Mouse (Mus musculus) left cerebral cortex, postnatal 14 days (tissue): ENCODE measurements around the gene Ermap. TPM values are rescaled to one million over a fixed set of nuclear protein-coding genes. Genes with fewer than 3 reads are reported as not detected.

Experiments
- DNase-seq, 2 experiments: peaks; one replicate each; pipeline ENCODE4 v3.0.0; 2021 to 2022; ENCODE audit warnings: low spot score in 2 of 2, mixed read lengths in 1 of 2
- intact Hi-C: fragments of 180-260 bp; cut with DNase I; formaldehyde crosslinking; loops from one replicate; pipeline ENCODE4 v1.15.1; 2025
- total RNA-seq, 2 experiments: library from RNA; stranded (reverse); gene quantifications; 2 replicates each; pipeline ENCODE4 v1.2.3; 2021

Ermap gene
- total RNA-seq, 2 experiments from 2014 or later: 0.15 to 0.27 TPM

- DNase-seq: no peak
- intact Hi-C loops: no loop called here
Measured at GRCm38 (mm10) chr4:119190618-119191017, 807 bp upstream of the Ermap start.

- DNase-seq: no peak
- intact Hi-C loops: no loop called here
Measured at GRCm38 (mm10) chr4:119189392-119189791, 419 bp downstream of the Ermap start.

GRCm38 (mm10) chr4:119188060-119188785 lies 1.6 kb downstream of the Ermap start:
- intact Hi-C loops: no loop called here

GRCm38 (mm10) chr4:119185771-119186170 lies 4.0 kb downstream of the Ermap start:
- intact Hi-C loops: no loop called here
- no peak for DNase-seq

More at GRCm38 (mm10) chr4:119188060-119188785, 1.6 kb downstream of the Ermap start:
- DNase-seq: no peak

- intact Hi-C loops: no loop called here
- no peak for DNase-seq
Measured at GRCm38 (mm10) chr4:119183525-119183924, 6.3 kb downstream of the Ermap start.

- peak in 1 of 2 experiments; percentile 35 for DNase-seq
- intact Hi-C loops: no loop called here
Measured at GRCm38 (mm10) chr4:119181456-119181855, 8.4 kb downstream of the Ermap start.

GRCm38 (mm10) chr4:119180133-119180707 lies 9.6 kb downstream of the Ermap start:
- DNase-seq: no peak
- intact Hi-C loops: no loop called here

GRCm38 (mm10) chr4:119178331-119178730 lies 11.5 kb downstream of the Ermap start:
- intact Hi-C loops: no loop called here
- no peak for DNase-seq

- peak; percentile 34 to 41 for DNase-seq
- intact Hi-C loops: no loop called here
Measured at GRCm38 (mm10) chr4:119177702-119178101, 12.1 kb downstream of the Ermap start.

- DNase-seq: peak; percentile 96 to 99
- intact Hi-C loops: no loop called here
Measured at GRCm38 (mm10) chr4:119173851-119174453, 15.9 kb downstream of the Ermap start, which contains the start of gene Zfp691. Gene Zfp691 (minus strand): TSS chr4:119174195.

GRCm38 (mm10) chr4:119172919-119173650 lies 16.7 kb downstream of the Ermap start:
- no peak for DNase-seq
- intact Hi-C loops: no loop called here

GRCm38 (mm10) chr4:119167663-119168062 lies 22.1 kb downstream of the Ermap start:
- peak; percentile 92 to 93 for DNase-seq
- intact Hi-C loops: loop anchor here (1.0 to 5.0 kb wide), 2 partner anchors 35 to 162 kb away; no protein-coding TSS in a partner anchor

- no peak for DNase-seq
- intact Hi-C loops: loop anchor here (1.0 to 5.0 kb wide), 2 partner anchors 35 to 162 kb away; no protein-coding TSS in a partner anchor
Measured at GRCm38 (mm10) chr4:119167068-119167467, 22.7 kb downstream of the Ermap start.

GRCm38 (mm10) chr4:119165916-119166315 lies 23.9 kb downstream of the Ermap start:
- intact Hi-C loops: loop anchor here (5.0 kb wide), 1 partner anchor 36 kb away; no protein-coding TSS in a partner anchor
- DNase-seq: no peak

GRCm38 (mm10) chr4:119162990-119163389 lies 26.8 kb downstream of the Ermap start:
- no peak for DNase-seq
- intact Hi-C loops: no loop called here

- no peak for DNase-seq
- intact Hi-C loops: no loop called here
Measured at GRCm38 (mm10) chr4:119161358-119161757, 28.5 kb downstream of the Ermap start.

GRCm38 (mm10) chr4:119157891-119158290 lies 31.9 kb downstream of the Ermap start:
- DNase-seq: no peak
- intact Hi-C loops: no loop called here

- intact Hi-C loops: no loop called here
- peak; percentile 45 to 70 for DNase-seq
Measured at GRCm38 (mm10) chr4:119157186-119157585, 32.6 kb downstream of the Ermap start.

GRCm38 (mm10) chr4:119148741-119149140 lies 41.1 kb downstream of the Ermap start:
- no peak for DNase-seq
- intact Hi-C loops: no loop called here

- intact Hi-C loops: no loop called here
- no peak for DNase-seq
Measured at GRCm38 (mm10) chr4:119147347-119147746, 42.5 kb downstream of the Ermap start.
